Mouse (Mus musculus) stomach, embryonic 14.5 days (tissue): ENCODE measurements at regions not wholly inside any gene's neighbourhood (a gene's known extent, or its start where the extent isn't known, plus 50 kb on each side); places are given as distances from the start of the nearest gene placed in this dataset.

ENCODE experiments used
- ATAC-seq: fragments of 200-750 bp; cut with Nextera tagmentation; 2 replicates; pipeline ENCODE4 v1.8.0; 2017; ENCODE audit warnings: low read depth, moderate TSS enrichment; ENCODE audit not compliant: insufficient number of reproducible peaks, insufficient read depth, low FRiP score
- H3K27ac ChIP-seq: fragments of 300-500 bp; sonication (generic); 2 replicates; pipeline ENCODE4 v1.5.1; 2014; ENCODE audit warnings: mild to moderate bottlenecking, low read length, moderate library complexity, mixed read lengths
- H3K27me3 ChIP-seq: fragments of 300-500 bp; sonication (generic); 2 replicates; pipeline ENCODE4 v1.6.1; 2014; ENCODE audit warnings: low read length, control low read depth, mixed read lengths; ENCODE audit not compliant: control insufficient read depth, insufficient read depth
- H3K36me3 ChIP-seq: fragments of 300-500 bp; sonication (generic); 2 replicates; pipeline ENCODE4 v1.6.1; 2014; ENCODE audit warnings: mild to moderate bottlenecking, control low read depth, low read length, moderate library complexity, mixed read lengths; ENCODE audit not compliant: control insufficient read depth, insufficient read depth
- H3K4me1 ChIP-seq: fragments of 300-500 bp; sonication (generic); 2 replicates; pipeline ENCODE4 v1.6.1; 2014; ENCODE audit warnings: low read length, control low read depth, mixed read lengths; ENCODE audit not compliant: control insufficient read depth, insufficient read depth
- H3K4me2 ChIP-seq: fragments of 300-500 bp; sonication (generic); replicated peaks from 2 replicates; pipeline ENCODE4 v1.6.1; 2014; ENCODE audit warnings: low read depth, low read length, control low read depth
- H3K4me3 ChIP-seq: fragments of 300-500 bp; sonication (generic); 2 replicates; pipeline ENCODE4 v1.5.1; 2014; ENCODE audit warnings: low read depth, low read length, control low read depth
- H3K9ac ChIP-seq: fragments of 300-500 bp; sonication (generic); replicated peaks from 2 replicates; pipeline ENCODE4 v1.6.1; 2014; ENCODE audit warnings: low read depth, mild to moderate bottlenecking, control low read depth, low read length, moderate library complexity, mixed read lengths
- H3K9me3 ChIP-seq: fragments of 300-500 bp; sonication (generic); 2 replicates; pipeline ENCODE4 v1.6.1; 2016; ENCODE audit warnings: low read depth, low read length, control low read depth; ENCODE audit not compliant: control insufficient read depth
- WGBS: fragments of 180-500 bp; shearing (Covaris S2); extraction: QIAGEN DNeasy Blood & Tissue Kit; methylation state at CpG from one replicate; pipeline ENCODE4 v1.1.7; 2014; 5-methylcytosine and 5-hydroxymethylcytosine counted together

DNA sequence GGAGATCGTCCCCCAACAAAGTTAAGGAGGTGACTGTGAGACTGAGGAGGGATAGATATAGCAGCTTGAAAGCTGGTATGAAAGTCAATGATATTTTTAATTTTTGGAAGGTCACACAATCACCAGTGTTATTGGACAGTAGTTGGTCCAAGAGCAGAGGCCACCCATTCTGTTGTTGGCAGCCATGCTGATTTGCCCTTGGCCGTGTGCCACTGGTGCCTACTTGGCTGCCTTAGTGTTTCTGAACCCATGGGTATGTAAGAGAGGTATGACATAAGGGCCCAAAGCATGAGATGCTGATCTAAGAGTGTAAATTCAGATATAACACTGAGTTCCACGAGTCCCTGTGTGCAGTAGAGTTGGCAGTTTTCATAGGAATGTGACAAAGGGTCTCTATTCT lies 153.7 kb downstream of the Pax1 start:
- Histone ChIP-seq H3K4me3 (no peak overlapping the region), H3K27ac (no peak overlapping the region), H3K27me3 (no peaks in the 10 kb centered on the region), H3K9me3 (no peaks in the 10 kb centered on the region), H3K36me3 (no peaks in the 10 kb centered on the region), H3K4me1 (no peaks in the 10 kb centered on the region), H3K4me2 (no peak overlapping the region), H3K9ac (no peak overlapping the region)
- 68% methylated on average over 3 of the region's 3 CpGs for WGBS
- ATAC-seq = no peak

DNA sequence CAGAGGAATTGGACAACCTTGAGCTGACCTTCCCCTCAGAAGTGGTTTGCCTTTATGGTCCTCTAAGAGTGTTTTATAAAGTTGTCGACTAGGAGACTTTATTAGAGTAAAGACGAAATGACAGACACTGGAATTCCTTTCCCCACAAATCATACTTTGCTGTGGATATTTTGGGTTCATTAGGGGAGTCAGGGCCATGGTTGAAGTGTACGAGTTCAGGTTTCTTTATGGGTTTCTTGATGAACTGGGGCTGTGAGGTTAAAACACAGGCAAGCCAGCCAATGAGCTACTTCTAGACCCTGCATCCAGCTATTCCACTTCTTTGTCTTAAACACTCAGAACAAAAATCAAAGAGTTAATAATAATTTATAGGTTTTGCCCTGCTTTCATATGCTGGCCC lies 153.0 kb downstream of the Pax1 start:
- no peak for ATAC-seq
- WGBS = 72% methylated on average over 3 of the region's 3 CpGs

DNA sequence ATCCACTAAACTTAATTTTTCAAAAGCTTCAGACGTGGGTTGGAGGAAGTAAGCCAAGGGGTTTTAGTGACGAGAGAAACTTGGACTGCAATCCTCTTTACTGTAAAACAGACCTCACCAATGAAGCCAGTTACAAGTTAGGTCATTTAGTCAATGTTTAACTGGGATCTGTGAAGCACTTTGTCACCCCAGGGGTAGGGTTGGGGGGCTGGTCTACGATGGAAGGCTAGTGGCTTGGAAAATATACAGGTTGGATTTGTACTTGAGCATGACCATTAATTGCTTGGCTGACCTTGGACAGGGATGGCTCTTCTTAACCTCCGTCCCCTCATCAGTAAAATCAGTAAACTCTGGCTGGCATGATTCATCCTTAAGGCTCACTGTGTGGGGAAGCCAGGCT lies 142.2 kb downstream of the Pax1 start:
- no peaks in the 10 kb centered on the region for H3K36me3 ChIP-seq
- no peaks in the 10 kb centered on the region for H3K4me1 ChIP-seq
- ATAC-seq = no peak
- H3K27ac ChIP-seq = no peak overlapping the region
- H3K4me2 ChIP-seq = no peak overlapping the region
- no peaks in the 10 kb centered on the region for H3K9me3 ChIP-seq
- no peak overlapping the region for H3K4me3 ChIP-seq
- H3K9ac ChIP-seq = no peak overlapping the region
- no peaks in the 10 kb centered on the region for H3K27me3 ChIP-seq
- 59% methylated on average over 4 of the region's 4 CpGs for WGBS

More for the DNA sequence above, 153.0 kb downstream of the Pax1 start:
- Histone ChIP-seq H3K36me3 (no peaks in the 10 kb centered on the region), H3K4me1 (no peaks in the 10 kb centered on the region), H3K9ac (no peak overlapping the region), H3K9me3 (no peaks in the 10 kb centered on the region), H3K4me2 (no peak overlapping the region), H3K27ac (no peak overlapping the region), H3K4me3 (no peak overlapping the region), H3K27me3 (no peaks in the 10 kb centered on the region)

DNA sequence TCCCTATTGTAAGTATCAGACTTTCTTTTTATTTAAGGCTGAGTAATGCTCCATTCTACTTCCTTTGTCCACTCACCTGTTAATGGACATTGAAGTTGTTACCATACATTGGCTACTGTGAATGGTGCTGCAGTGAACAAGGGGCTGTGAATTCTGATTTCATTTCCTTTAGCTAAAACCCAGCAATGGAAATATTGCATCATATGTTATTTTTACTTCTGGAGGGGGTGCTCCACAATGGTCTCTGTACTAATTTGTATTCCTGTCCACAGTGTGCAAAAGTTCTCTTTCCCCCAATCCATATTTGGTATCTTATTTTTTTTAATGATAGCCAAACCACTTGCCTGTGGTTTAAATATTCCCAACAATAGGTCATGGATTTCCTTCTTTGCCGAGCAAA lies 137.0 kb downstream of the Pax1 start:
- 79% methylated on average over 1 of the region's 1 CpGs for WGBS
- H3K4me2 ChIP-seq = no peak overlapping the region

DNA sequence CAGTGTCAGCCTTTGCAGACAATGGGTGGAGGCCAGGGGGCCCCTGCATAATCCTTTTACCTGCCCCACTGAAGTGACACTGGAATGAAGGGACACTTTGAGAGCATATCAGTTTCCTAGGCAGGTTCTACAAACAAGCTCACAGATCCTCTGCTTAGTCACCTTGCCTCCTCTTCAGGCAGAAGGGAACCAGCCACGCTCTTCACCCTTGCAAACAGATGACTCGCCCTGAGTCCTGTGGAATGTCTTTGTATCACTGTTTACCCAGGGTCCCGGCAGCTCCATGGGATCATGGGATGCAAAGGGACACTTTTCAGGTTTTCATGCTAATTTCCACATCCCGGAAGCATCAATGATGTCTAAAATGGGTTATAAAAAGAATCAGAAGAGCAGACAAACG lies 94.2 kb downstream of the Pax1 start:
- WGBS = 42% methylated on average over 5 of the region's 5 CpGs
- Histone ChIP-seq H3K4me2 (no peak overlapping the region), H3K36me3 (no peaks in the 10 kb centered on the region), H3K4me3 (no peak overlapping the region), H3K27me3 (no peaks in the 10 kb centered on the region), H3K9ac (no peak overlapping the region), H3K27ac (no peak overlapping the region), H3K9me3 (no peaks in the 10 kb centered on the region), H3K4me1 (no peaks in the 10 kb centered on the region)
- no peak for ATAC-seq

More for the DNA sequence above, 137.0 kb downstream of the Pax1 start:
- ATAC-seq = no peak
- H3K4me3 ChIP-seq = no peak overlapping the region
- H3K4me1 ChIP-seq = no peaks in the 10 kb centered on the region
- H3K27ac ChIP-seq = no peak overlapping the region
- no peaks in the 10 kb centered on the region for H3K36me3 ChIP-seq
- no peaks in the 10 kb centered on the region for H3K9me3 ChIP-seq
- H3K27me3 ChIP-seq = no peaks in the 10 kb centered on the region
- H3K9ac ChIP-seq = no peak overlapping the region

DNA sequence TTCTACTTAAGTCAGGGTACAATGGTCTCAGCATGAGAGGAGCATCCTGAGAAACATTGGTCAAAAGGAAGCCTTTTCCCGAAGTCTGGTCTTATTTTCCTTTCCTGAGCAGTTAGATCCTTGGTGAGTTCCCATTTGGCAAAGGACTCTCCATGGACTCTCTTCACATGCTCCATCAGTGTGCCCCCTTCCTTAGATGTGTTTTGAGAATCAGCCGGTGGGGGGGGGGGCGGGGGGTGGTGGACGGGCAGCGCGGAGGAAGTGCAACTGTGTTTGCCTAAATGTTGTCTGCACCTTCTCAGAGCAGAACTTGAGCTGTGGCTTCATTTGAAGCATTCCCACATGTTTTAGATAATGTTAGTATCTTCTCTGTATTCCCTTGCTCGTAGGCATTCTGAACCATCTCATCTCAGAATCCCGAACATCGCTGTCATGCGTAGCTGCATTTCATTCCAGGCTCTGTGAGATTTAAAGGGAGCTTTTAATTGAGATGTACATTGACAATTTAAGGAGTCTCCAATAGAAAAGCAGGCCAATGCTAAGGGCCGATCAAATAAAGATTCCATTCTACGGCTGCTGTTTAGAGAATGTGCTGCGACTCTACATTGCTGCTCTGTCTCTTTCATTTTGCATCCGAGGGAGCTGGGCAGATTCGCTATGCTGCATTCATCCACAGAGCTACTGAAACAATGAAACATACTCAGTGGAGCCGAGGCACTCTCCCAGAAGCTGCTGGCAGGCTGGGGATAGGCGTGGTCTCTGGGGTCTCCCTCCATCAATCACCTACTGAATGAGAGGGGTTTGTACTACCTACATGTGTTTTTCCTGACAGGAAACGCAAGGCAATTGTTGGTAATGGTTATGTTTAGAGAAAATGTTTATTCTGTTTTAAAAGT lies 92.9 kb downstream of the Pax1 start:
- H3K4me3 ChIP-seq = no peak overlapping the region
- WGBS = 49% methylated on average over 18 of the region's 18 CpGs
- H3K9me3 ChIP-seq = no peaks in the 10 kb centered on the region
- no peaks in the 10 kb centered on the region for H3K4me1 ChIP-seq
- H3K36me3 ChIP-seq = no peaks in the 10 kb centered on the region
- no peak overlapping the region for H3K27ac ChIP-seq
- 0 out of 2 replicates have a peak, but pooled peaks have one; percentile 10 for ATAC-seq
- H3K27me3 ChIP-seq = no peaks in the 10 kb centered on the region
- H3K4me2 ChIP-seq = 0 out of 2 replicates have a peak overlapping the region, but pooled peaks have one; percentile 10
- no peak overlapping the region for H3K9ac ChIP-seq
